Mouse (Mus musculus) kidney, adult 11 months (tissue): ENCODE data around the gene Ank2.

ENCODE experiments used
- DNase-seq: peaks from one replicate; pipeline ENCODE4 v3.0.0; 2022

Gene Ank2

DNA sequence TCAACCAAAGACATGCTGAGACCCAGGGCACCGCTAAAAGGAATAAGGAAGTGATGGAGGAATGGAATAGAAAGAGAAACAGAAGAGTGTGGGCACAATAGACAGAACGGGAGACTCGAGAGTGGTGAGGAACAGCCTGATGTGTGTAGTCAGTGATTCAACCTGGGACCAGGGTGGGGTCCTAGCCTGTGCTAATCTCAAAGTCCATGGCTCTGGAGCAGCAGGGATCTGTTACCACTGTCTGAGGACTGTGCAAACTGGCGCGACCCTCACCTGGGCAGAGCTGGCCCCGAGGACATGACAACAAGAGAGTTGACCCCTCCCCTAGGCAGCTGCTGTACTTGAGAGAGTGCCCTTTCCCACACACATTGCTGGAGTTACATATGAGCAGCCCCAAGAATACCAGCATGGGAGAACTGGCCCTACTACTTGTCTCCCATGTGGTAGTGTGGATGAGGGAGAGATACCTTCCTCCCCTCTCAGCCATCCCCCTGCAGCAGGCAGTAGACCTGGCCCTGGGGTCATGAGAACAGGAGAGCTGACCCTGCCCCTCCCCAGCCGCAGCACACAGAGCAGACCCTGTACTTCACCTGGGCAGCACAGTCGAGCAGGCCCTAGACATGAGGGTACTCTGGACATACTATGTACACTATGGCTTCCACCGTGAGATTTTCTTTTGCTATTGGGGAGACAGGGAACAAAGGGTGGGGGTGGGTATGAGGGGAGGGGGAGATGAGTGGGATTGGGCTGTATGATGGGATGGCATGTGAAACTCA, 493.1 kb downstream of the Ank2 start:
- DNase-seq = no peak

GRCm38 (mm10) chr3:127004860-127005633, 494.1 kb downstream of the Ank2 start:
- peak; percentile 67 for DNase-seq

DNA sequence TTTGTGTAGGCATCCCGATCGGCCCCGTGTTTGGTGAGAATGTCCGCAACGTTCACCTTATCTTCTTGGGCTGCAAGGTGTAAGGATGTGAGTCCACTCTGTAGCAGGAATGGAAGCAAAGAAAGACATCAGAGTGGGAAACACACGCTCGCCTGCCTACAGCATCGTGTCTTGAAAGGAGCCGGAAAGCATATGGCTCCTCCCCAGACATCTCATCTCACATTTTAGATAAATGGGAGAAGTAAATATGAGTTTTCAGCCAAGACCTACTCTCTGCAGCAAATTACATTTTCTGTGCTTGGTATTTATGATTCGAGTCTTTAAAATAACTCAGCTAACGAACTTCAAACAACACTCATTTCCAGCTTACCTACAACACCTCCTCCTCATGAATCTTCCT, 495.2 kb downstream of the Ank2 start:
- no peak for DNase-seq

- no peak for DNase-seq
Measured at GRCm38 (mm10) chr3:126998742-126999112, 500.4 kb downstream of the Ank2 start.

DNA sequence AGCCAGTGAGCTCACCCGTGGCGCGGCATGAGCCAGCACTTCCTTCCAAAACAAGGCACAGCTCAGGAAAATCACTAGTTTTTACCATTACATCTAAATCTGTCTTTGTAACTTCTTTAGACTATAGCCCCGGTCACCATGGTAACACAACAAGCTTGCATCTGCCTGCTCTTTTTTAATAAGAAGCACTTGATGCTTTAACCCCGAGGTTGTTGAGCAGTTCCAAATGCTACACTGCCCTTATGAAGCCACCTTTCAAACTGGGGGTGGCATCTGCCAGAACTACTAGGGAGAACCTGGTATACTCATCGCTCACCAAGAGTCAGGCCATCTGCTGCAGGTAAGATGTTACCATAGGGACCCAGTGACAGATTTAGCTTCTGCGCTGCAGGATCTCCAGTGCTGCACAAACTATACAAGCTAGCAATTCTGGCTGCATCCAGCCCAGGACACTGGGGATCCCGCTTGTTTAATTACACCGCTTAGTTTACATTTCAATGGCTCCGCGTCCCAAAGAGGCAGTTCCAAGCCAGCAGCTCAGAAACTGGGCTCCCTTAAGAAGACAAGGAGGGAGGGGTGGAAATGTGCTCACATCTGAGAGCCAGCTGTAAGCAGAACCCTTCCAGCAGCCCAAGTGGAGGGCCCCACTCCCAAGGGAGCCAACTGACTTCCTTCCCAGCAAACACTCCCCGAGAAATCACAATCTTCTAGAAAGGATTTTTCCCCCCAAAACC, 501.0 kb downstream of the Ank2 start:
- no peak for DNase-seq

GRCm38 (mm10) chr3:126997391-126998007, 501.7 kb downstream of the Ank2 start:
- no peak for DNase-seq

DNA sequence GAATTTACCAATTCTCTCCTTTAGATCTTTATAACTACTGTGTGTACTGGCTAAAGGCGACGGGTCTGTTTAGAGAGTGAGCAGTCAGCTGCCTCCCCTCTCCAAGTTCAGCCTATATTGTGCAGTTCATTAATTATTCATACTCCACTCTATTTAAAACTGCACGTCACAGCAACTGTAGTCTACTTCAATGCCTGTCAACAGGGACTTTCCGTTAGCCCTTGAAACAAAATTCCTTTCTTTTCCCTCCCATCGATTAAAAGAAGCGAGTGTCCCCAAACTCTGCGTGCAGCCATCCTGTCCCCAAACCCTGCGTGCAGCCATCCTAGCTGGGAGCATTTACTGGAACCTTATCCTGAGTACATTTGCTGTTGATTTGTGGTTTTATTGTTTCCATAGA, 502.4 kb downstream of the Ank2 start:
- DNase-seq = no peak

DNA sequence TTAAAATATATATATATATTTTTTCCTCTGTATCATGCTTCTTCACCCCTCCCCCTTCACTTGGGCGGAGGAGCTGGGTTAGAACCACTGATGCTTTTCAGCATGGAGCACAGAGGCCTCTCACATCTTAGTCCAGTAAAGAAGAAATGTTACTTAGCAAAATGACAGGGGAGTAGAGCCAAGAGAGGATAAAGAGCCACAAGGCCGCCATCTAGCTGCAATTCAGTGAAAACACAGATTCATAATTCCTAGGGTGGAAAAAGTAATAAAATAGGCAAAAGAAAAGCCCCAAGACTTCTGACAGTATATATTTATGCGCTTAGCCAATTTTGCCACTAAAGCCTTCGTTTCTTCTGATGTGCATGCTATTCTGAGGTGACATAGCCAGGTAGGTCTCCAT, 503.2 kb downstream of the Ank2 start:
- no peak for DNase-seq

- no peak for DNase-seq
Measured at GRCm38 (mm10) chr3:126994149-126994548, 505.0 kb downstream of the Ank2 start.

DNA sequence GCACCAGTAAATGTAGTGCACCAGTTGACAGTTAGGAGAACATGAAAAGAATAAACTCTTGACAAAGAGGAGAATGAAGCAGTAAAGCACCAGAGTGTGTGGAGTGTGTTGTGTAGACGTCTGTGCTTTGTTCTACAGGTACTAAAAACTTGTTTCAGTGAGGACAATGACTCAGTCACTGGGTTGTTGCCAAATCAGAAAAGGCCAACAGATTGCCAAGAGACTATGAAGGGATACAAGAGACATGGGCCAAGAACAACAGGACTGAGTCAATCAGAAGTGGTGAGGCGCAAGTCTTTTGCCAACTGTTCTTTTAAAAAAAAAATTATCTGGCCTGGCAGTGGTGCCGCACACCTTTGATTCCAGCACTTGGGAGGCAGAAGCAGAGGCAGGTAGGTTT, 509.2 kb downstream of the Ank2 start:
- DNase-seq = no peak

DNA sequence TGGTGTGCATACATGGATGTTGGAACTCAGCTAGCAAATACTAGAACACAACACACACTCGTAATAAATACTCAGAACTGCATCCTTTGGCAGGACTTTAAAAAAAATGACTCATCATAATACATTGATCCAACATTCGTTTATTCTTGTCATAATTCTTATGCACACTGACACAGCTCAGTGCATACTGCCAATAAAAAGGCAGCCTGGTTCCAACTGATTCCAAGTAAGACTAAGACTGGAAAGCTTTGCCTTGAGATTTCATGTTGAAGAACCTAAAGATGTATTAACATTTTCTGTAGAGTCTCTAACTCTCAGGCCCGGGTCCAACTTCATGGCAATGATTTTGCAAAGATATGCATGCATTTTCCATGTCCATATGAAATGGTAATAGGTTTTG, 512.5 kb downstream of the Ank2 start:
- DNase-seq = no peak

- DNase-seq = no peak
Measured at GRCm38 (mm10) chr3:126982814-126983213, 516.3 kb downstream of the Ank2 start.

- no peak for DNase-seq
Measured at GRCm38 (mm10) chr3:126981163-126981562, 518.0 kb downstream of the Ank2 start.

GRCm38 (mm10) chr3:126979635-126980034, 519.5 kb downstream of the Ank2 start:
- DNase-seq = no peak

DNA sequence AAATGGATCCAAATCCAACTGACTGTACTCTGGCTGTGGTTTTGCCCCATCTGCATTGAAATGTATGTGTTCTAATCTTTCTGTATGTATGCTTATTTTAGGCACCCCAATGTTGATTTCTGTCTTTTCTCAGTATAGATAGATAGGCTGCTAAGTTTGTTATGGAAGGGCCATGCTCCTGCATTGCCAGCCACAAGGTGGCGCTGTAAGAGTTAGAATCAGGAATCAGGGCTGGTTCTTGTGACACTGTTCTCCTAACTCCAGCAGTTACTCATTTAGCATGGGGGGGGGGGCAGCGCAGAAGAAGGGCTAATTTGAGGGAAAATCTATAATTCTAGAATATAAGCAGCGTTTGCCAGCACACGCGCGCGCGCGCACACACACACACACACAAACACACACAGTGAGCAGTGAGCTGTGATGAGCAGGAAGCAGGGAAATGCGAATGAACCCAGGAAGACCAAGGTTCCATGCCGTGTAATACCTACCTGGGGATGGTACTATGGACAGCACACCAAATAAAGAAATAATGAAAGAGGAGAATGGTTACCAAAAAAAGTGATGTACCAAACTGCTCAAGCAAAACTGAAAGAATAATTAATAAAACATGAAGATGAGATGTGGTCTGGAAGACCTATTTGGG, 520.3 kb downstream of the Ank2 start:
- DNase-seq = peak; percentile 22

DNA sequence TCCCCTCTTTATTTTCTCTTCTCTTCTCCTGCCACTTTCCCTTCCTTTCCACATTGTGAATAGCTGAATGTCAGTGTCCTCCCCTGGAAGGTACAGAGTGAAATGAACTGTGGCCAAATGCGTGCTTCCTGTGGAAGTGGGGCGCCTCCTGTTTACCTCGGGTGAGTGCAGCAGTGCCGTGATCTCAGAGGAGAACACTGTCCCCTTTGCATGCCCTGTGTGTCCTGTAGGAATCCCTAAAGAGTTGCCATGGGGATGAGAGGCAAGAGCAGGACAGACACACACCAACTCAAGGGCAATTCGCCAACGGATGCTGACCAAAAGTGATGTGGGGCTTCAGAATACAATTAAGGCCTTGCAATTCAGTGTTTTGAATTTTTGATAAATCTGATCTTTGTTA, 521.8 kb downstream of the Ank2 start:
- no peak for DNase-seq

DNA sequence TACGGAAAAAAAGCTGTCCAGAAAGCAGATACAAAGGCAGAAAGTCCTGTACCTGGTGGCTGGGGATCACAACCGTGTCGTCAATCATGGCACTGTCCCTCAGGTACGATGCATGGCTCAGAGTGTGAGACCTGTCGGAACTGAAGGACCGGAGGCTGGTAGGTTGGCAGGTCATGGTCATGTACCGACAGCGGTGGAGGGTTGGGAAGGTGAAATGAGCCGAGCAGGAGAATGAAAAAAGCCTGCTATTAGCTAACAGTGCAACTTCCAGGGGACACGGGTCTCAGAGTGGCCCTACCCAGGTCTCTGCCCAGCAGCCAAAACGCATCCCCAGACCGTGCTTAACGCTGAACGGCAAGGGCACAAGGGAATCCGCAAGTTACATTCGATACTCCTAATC, 522.4 kb downstream of the Ank2 start:
- DNase-seq = no peak

DNA sequence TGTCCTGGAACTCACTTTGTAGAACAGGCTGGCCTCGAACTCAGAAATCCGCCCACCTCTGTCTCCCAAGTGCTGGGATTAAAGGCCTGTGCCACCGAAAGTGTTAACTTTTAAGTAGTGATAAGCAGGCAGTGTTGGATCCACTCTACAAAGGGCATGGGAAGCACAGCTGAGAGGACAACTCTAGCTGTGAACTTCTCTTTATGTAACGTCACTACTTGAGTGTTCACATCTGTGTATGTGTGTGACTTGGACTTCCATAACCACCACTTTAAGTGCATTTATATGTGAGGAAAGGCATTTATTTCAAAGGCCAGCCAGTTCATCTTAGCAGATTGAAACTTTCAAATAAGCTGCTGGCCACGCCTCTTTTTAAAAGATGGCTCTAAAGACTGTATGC, 523.7 kb downstream of the Ank2 start:
- DNase-seq = no peak

DNA sequence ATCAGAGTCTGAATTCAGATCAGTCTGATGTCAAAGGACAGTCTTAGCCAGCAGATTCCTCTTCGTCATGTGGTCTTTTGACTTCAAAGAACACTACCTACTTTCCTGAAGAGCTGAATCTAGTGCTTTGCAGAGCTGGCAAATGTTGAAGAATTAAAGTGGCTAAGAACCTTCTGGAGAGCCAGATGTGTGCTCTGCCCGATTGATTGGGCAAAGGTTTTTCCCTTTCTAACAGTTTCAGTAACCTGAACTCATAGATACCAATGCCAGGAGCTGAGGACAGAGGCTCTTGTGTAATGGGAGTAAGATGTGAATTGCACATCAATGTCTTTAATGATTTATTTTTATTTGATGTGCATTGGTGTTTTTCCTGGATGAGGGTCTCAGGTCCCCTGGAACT, 525.6 kb downstream of the Ank2 start:
- DNase-seq = no peak

GRCm38 (mm10) chr3:126971531-126971930, 527.6 kb downstream of the Ank2 start:
- no peak for DNase-seq

- DNase-seq = no peak
Measured at GRCm38 (mm10) chr3:126968721-126969120, 530.4 kb downstream of the Ank2 start.

GRCm38 (mm10) chr3:126965767-126966166, 533.4 kb downstream of the Ank2 start:
- no peak for DNase-seq

- DNase-seq = no peak
Measured at GRCm38 (mm10) chr3:126962326-126962725, 536.8 kb downstream of the Ank2 start.
